Mouse (Mus musculus): ENCODE measurements at regions not wholly inside any gene's neighbourhood (a gene's known extent, or its start where the extent isn't known, plus 50 kb on each side); places are given as distances from the start of the nearest gene placed in this dataset.
A peak's percentile ranks its signal among the peaks of the same experiment; 100 is the strongest.

GRCm38 (mm10) chr2:9780159-9780558, 100.9 kb upstream of the 4930412O13Rik start:
- Histone ChIP-seq H3K36me3 (ENCODE audit: insufficient read depth, low read length) (no peaks in the 10 kb centered on the region), H3K4me3 (replicated peaks; ENCODE audit: low read depth, low read length) (no peak overlapping the region), H3K9me3 (replicated peaks; ENCODE audit: low read length) (no peaks in the 10 kb centered on the region), H3K27ac (no peak overlapping the region), H3K9ac (ENCODE audit: low read depth, low read length) (no peak overlapping the region), H3K4me1 (replicated peaks; ENCODE audit: insufficient read depth, low read length) (no peaks in the 10 kb centered on the region), H3K27me3 (ENCODE audit: insufficient read depth, low read length) (no peaks in the 10 kb centered on the region), H3K4me2 (ENCODE audit: low read length) (no peak overlapping the region)
- TF ChIP-seq CTCF (IDR thresholded peaks at IDR 0.05; ENCODE audit: low read depth): no peak
- peak; percentile 53 for DNase-seq (ENCODE audit: low spot score)
- 42% methylated on average over 2 of the region's 2 CpGs for WGBS
- ATAC-seq (replicated peaks; ENCODE audit: low FRiP score, low read depth): no peak

- 64% methylated on average over 3 of the region's 3 CpGs for WGBS
- H3K4me2 ChIP-seq (ENCODE audit: low read length): no peak overlapping the region
- H3K9ac ChIP-seq (ENCODE audit: low read depth, low read length): no peak overlapping the region
- ATAC-seq (replicated peaks; ENCODE audit: low FRiP score, low read depth): no peak
- no peak overlapping the region for H3K4me3 ChIP-seq (replicated peaks; ENCODE audit: low read depth, low read length)
- DNase-seq (ENCODE audit: low spot score): peak; percentile 9
- no peak overlapping the region for H3K27ac ChIP-seq
- no peak for TF ChIP-seq CTCF (IDR thresholded peaks at IDR 0.05; ENCODE audit: low read depth)
- no peaks in the 10 kb centered on the region for H3K4me1 ChIP-seq (replicated peaks; ENCODE audit: insufficient read depth, low read length)
- no peaks in the 10 kb centered on the region for H3K36me3 ChIP-seq (ENCODE audit: insufficient read depth, low read length)
- no peaks in the 10 kb centered on the region for H3K27me3 ChIP-seq (ENCODE audit: insufficient read depth, low read length)
- H3K9me3 ChIP-seq (replicated peaks; ENCODE audit: low read length): no peaks in the 10 kb centered on the region
Observed at GRCm38 (mm10) chr2:9782698-9783097, 98.4 kb upstream of the 4930412O13Rik start.

- Histone ChIP-seq H3K4me2 (ENCODE audit: low read length) (no peak overlapping the region), H3K9me3 (replicated peaks; ENCODE audit: low read length) (no peaks in the 10 kb centered on the region), H3K4me1 (replicated peaks; ENCODE audit: insufficient read depth, low read length) (no peaks in the 10 kb centered on the region), H3K27ac (no peak overlapping the region), H3K27me3 (ENCODE audit: insufficient read depth, low read length) (no peaks in the 10 kb centered on the region), H3K9ac (ENCODE audit: low read depth, low read length) (no peak overlapping the region), H3K36me3 (ENCODE audit: insufficient read depth, low read length) (no peaks in the 10 kb centered on the region), H3K4me3 (replicated peaks; ENCODE audit: low read depth, low read length) (no peak overlapping the region)
- no peak for TF ChIP-seq CTCF (IDR thresholded peaks at IDR 0.05; ENCODE audit: low read depth)
- ATAC-seq (replicated peaks; ENCODE audit: low FRiP score, low read depth) (no peak), DNase-seq (ENCODE audit: low spot score) (no peak)
- WGBS: 98% methylated on average over 1 of the region's 1 CpGs
Observed at GRCm38 (mm10) chr2:9791970-9792369, 89.1 kb upstream of the 4930412O13Rik start.

- no peaks in the 10 kb centered on the region for H3K9me3 ChIP-seq (replicated peaks; ENCODE audit: low read length)
- no peak overlapping the region for H3K9ac ChIP-seq (ENCODE audit: low read depth, low read length)
- ATAC-seq (replicated peaks; ENCODE audit: low FRiP score, low read depth) (no peak), DNase-seq (ENCODE audit: low spot score) (no peak)
- H3K36me3 ChIP-seq (ENCODE audit: insufficient read depth, low read length): no peaks in the 10 kb centered on the region
- H3K27me3 ChIP-seq (ENCODE audit: insufficient read depth, low read length): no peaks in the 10 kb centered on the region
- no peak overlapping the region for H3K4me3 ChIP-seq (replicated peaks; ENCODE audit: low read depth, low read length)
- no peak overlapping the region for H3K4me2 ChIP-seq (ENCODE audit: low read length)
- no peak overlapping the region for H3K27ac ChIP-seq
- no peak for TF ChIP-seq CTCF (IDR thresholded peaks at IDR 0.05; ENCODE audit: low read depth)
- WGBS: 89% methylated on average over 1 of the region's 1 CpGs
- no peaks in the 10 kb centered on the region for H3K4me1 ChIP-seq (replicated peaks; ENCODE audit: insufficient read depth, low read length)
Observed at GRCm38 (mm10) chr2:9792381-9792780, 88.7 kb upstream of the 4930412O13Rik start.

- ATAC-seq (replicated peaks; ENCODE audit: low FRiP score, low read depth) (no peak), DNase-seq (ENCODE audit: low spot score) (no peak)
- Histone ChIP-seq H3K4me2 (ENCODE audit: low read length) (no peak overlapping the region), H3K27ac (no peak overlapping the region), H3K36me3 (ENCODE audit: insufficient read depth, low read length) (no peaks in the 10 kb centered on the region), H3K4me1 (replicated peaks; ENCODE audit: insufficient read depth, low read length) (no peaks in the 10 kb centered on the region), H3K27me3 (ENCODE audit: insufficient read depth, low read length) (no peaks in the 10 kb centered on the region), H3K9me3 (replicated peaks; ENCODE audit: low read length) (no peaks in the 10 kb centered on the region), H3K4me3 (replicated peaks; ENCODE audit: low read depth, low read length) (no peak overlapping the region), H3K9ac (ENCODE audit: low read depth, low read length) (no peak overlapping the region)
- no peak for TF ChIP-seq CTCF (IDR thresholded peaks at IDR 0.05; ENCODE audit: low read depth)
- 59% methylated on average over 4 of the region's 4 CpGs for WGBS
Observed at GRCm38 (mm10) chr2:9795401-9795800, 85.7 kb upstream of the 4930412O13Rik start.

- no peak overlapping the region for H3K27ac ChIP-seq
- H3K9me3 ChIP-seq (replicated peaks; ENCODE audit: low read length): no peaks in the 10 kb centered on the region
- H3K4me3 ChIP-seq (replicated peaks; ENCODE audit: low read depth, low read length): no peak overlapping the region
- ATAC-seq (replicated peaks; ENCODE audit: low FRiP score, low read depth) (no peak), DNase-seq (ENCODE audit: low spot score) (no peak)
- no peaks in the 10 kb centered on the region for H3K36me3 ChIP-seq (ENCODE audit: insufficient read depth, low read length)
- H3K4me1 ChIP-seq (replicated peaks; ENCODE audit: insufficient read depth, low read length): no peaks in the 10 kb centered on the region
- no peaks in the 10 kb centered on the region for H3K27me3 ChIP-seq (ENCODE audit: insufficient read depth, low read length)
- 77% methylated on average over 8 of the region's 8 CpGs for WGBS
- no peak overlapping the region for H3K4me2 ChIP-seq (ENCODE audit: low read length)
- TF ChIP-seq CTCF (IDR thresholded peaks at IDR 0.05; ENCODE audit: low read depth): no peak
- H3K9ac ChIP-seq (ENCODE audit: low read depth, low read length): no peak overlapping the region
Observed at GRCm38 (mm10) chr2:9801484-9801883, 79.6 kb upstream of the 4930412O13Rik start.

- H3K4me2 ChIP-seq (ENCODE audit: low read length): no peak overlapping the region
- DNase-seq (ENCODE audit: low spot score) (no peak), ATAC-seq (replicated peaks; ENCODE audit: low FRiP score, low read depth) (no peak)
- no peak for TF ChIP-seq CTCF (IDR thresholded peaks at IDR 0.05; ENCODE audit: low read depth)
- no peaks in the 10 kb centered on the region for H3K4me1 ChIP-seq (replicated peaks; ENCODE audit: insufficient read depth, low read length)
- H3K9ac ChIP-seq (ENCODE audit: low read depth, low read length): no peak overlapping the region
- H3K4me3 ChIP-seq (replicated peaks; ENCODE audit: low read depth, low read length): no peak overlapping the region
- no peak overlapping the region for H3K27ac ChIP-seq
- H3K36me3 ChIP-seq (ENCODE audit: insufficient read depth, low read length): no peaks in the 10 kb centered on the region
- WGBS: 65% methylated on average over 3 of the region's 3 CpGs
- no peaks in the 10 kb centered on the region for H3K27me3 ChIP-seq (ENCODE audit: insufficient read depth, low read length)
- H3K9me3 ChIP-seq (replicated peaks; ENCODE audit: low read length): no peaks in the 10 kb centered on the region
Observed at GRCm38 (mm10) chr2:9804306-9804705, 76.7 kb upstream of the 4930412O13Rik start.

Measured in kidney, postnatal 0 days (tissue).